Mouse (Mus musculus) limb, embryonic 14.5 days (tissue): Measurements from ENCODE around the gene Ttf2. TPM values are rescaled to one million over a fixed set of nuclear protein-coding genes. Genes with fewer than 3 reads are reported as not detected.

Source experiments
- ATAC-seq: fragments of 200-750 bp; cut with Nextera tagmentation; 2 replicates; pipeline ENCODE4 v1.8.0; 2017; ENCODE audit warnings: low read depth, moderate number of reproducible peaks, moderate TSS enrichment; ENCODE audit not compliant: low FRiP score
- DNase-seq: peaks from one replicate; pipeline ENCODE4 v3.0.0-alpha.2; 2015; ENCODE audit warnings: low spot score
- H3K27ac ChIP-seq: fragments of 300-500 bp; sonication (generic); replicated peaks from 2 replicates; pipeline ENCODE4 v1.5.1; 2014; ENCODE audit warnings: low read depth, mild to moderate bottlenecking, low read length, moderate library complexity, mixed read lengths
- H3K27me3 ChIP-seq: fragments of 300-500 bp; sonication (generic); 2 replicates; pipeline ENCODE4 v1.6.1; 2014; ENCODE audit warnings: low read length, mixed read lengths; ENCODE audit not compliant: control insufficient read depth, insufficient read depth
- H3K36me3 ChIP-seq: fragments of 300-500 bp; sonication (generic); 2 replicates; pipeline ENCODE4 v1.6.1; 2014; ENCODE audit warnings: mild to moderate bottlenecking, low read length, moderate library complexity, mixed read lengths; ENCODE audit not compliant: control insufficient read depth, insufficient read depth
- H3K4me1 ChIP-seq: fragments of 300-500 bp; sonication (generic); 2 replicates; pipeline ENCODE4 v1.6.1; 2014; ENCODE audit warnings: antibody characterized with exemption, low read length, mixed read lengths; ENCODE audit not compliant: control insufficient read depth, insufficient read depth
- H3K4me2 ChIP-seq: fragments of 300-500 bp; sonication (generic); replicated peaks from 2 replicates; pipeline ENCODE4 v1.6.1; 2014; ENCODE audit warnings: low read depth, mild to moderate bottlenecking, low read length, moderate library complexity; ENCODE audit not compliant: severe bottlenecking
- H3K4me3 ChIP-seq: fragments of 300-500 bp; sonication (generic); replicated peaks from 2 replicates; pipeline ENCODE4 v1.5.1; 2014; ENCODE audit warnings: low read length
- H3K9ac ChIP-seq: fragments of 300-500 bp; sonication (generic); 2 replicates; pipeline ENCODE4 v1.6.1; 2014; ENCODE audit warnings: mild to moderate bottlenecking, low read depth, low read length, moderate library complexity; ENCODE audit not compliant: severe bottlenecking
- H3K9me3 ChIP-seq: fragments of 300-500 bp; sonication (generic); 2 replicates; pipeline ENCODE4 v1.6.1; 2016; ENCODE audit warnings: low read length; ENCODE audit not compliant: control insufficient read depth
- POLR2A ChIP-seq: fragments of 200-500 bp; IDR thresholded peaks from 2 replicates; pipeline ENCODE4 v1.8.0; 2012; ENCODE audit warnings: inconsistent platforms, mild to moderate bottlenecking, moderate library complexity, borderline replicate concordance; ENCODE audit not compliant: insufficient read depth, insufficient read length; ENCODE audit errors: extremely low read depth
- WGBS: fragments of 180-500 bp; shearing (Covaris S2); extraction: QIAGEN DNeasy Blood & Tissue Kit; methylation state at CpG from one replicate; pipeline ENCODE4 v1.1.7; 2014; 5-methylcytosine and 5-hydroxymethylcytosine counted together
- polyA plus RNA-seq, 2 experiments: library from polyadenylated mRNA; depleted of rRNA in 1 of 2; stranded (reverse) in 1 of 2; unstranded in 1 of 2; fragments of >200 nt; fragmentation: Nextera tagmentation in 1 of 2; extraction: Ambion mirVana in 1 of 2; gene quantifications; 2 replicates each; pipeline versions ENCODE4 v1.2.1 to v1.2.3; 2012 to 2014

The Ttf2 gene
- polyA plus RNA-seq, 2 experiments = 14.0 TPM

DNA sequence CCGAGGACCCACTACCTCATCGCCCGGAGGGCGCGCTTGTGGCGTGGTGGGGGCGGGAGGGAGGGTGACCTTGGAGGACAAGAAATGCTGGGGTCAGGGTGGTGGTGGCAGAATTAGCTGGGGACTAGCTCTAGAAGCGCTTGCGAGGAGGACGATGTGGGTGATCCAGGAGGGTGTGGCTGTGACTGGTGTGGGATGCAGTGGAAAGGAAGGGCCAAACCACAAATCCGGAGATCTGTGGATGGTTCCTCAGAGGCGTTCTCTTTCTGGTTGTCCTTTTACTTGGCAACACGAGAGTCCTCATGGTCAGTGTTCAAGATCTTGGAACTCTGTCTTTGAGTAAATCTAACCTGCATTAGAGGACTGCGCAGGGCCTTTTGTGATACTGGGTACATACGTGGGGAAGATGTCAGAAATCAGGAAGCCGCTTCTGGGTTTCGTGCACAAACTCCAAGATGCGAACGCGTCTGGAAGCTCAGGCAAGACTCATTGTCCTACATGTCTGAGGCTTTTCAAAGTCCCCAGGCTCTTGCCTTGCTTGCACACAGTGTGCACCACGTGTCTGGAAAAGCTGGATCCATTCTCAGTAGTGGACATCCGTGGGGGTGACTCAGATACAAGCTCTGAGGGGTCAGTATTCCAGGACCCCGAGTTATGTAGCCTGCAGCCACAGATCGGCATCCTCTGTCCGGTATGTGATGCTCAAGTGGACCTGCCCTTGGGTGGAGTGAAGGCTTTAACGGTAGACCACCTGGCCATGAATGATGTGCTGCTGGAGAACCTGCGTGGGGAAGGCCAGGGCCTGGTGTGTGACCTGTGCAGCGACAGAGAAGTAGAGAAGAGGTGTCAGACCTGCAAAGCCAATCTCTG, 46.7 kb downstream of the Ttf2 start:
- peak overlapping the region; percentile 75 for H3K4me2 ChIP-seq
- peak overlapping the region; percentile 58 for H3K4me3 ChIP-seq
- ATAC-seq (peak; percentile 37), DNase-seq (no peak)
- peak overlapping the region; percentile 79 for H3K9ac ChIP-seq
- H3K4me1 ChIP-seq = peaks cover 19% of the 10 kb centered on the region
- WGBS = 37% methylated on average over 27 of the region's 28 CpGs
- H3K9me3 ChIP-seq = no peaks in the 10 kb centered on the region
- no peaks in the 10 kb centered on the region for H3K27me3 ChIP-seq
- no peak; the same call in 1 of the 2 replicates for TF ChIP-seq POLR2A
- H3K36me3 ChIP-seq = 0 out of 2 replicates have a peak, but pooled peaks cover under 1% of the 10 kb centered on the region
- peak overlapping the region; percentile 61; the same call in 1 of the 2 replicates for H3K27ac ChIP-seq

DNA sequence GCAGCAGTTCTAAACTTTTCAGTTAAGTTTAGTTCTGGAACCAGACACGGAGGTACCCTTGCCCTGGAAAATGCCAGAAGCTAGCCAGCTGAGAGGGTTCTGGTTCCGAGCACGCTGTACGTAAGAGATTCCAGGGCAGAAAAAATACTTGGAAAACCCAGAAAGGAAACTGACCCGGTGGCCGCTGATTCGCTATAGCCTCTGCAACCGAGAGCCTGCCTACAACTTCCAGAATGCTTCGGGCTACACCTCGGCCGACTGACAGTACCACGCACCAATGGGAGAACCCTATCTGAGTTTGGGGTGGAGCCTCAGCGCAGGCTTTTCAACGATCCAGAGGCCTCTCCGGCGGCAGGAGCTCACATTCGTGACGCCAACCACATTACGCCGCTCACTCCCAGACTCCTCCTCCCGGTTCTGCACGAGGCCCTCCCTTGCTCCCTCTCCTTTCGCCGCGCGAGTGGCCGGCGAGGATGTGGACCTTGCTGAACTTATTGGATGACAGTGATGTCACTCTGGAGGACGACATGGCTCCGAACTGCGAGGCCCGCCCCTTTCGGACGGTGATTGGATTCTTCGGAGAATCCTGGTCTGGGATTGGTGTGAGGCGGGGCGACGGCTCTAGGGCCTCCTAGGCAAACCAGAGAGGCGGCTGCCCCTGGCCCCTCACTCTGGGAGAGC, 47.5 kb downstream of the Ttf2 start, which contains the start of gene Trim45:
Gene Trim45, plus strand, starts transcription at position 378 of the 681 bp plus-strand sequence.
- WGBS = 1% methylated on average over 39 of the region's 39 CpGs
- ATAC-seq = peak; percentile 97

DNA sequence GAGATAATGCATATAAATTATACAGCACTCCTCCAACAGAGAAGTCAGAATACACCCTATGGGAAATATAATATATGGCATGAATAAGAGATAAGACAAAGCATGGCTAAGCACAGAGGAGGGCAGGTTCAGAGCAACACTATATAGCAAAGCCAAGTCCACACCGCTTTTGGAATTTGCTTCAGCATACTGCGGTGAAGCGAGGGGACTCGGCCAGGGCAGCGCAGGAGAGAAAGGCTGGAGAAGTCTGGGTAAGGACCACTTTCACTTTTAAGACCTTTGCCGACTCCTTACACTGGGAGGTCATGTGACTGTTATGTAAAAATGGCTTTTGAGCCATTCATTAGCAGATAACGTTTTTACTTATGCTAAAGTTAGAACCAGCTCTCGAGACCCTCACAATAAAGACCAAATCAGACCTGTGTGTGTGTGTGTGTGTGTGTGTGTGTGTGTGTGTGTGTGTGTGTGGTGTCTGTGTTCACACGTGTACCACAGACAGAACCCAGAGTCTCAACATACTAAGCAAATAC, 48.8 kb downstream of the Ttf2 start:
- no peak for TF ChIP-seq POLR2A
- whole genome bisulfite sequencing = 74% methylated on average over 9 of the region's 9 CpGs
- Histone ChIP-seq H3K9me3 (no peaks in the 10 kb centered on the region), H3K4me3 (no peak overlapping the region), H3K9ac (no peak overlapping the region), H3K36me3 (no peaks in the 10 kb centered on the region), H3K4me1 (peaks cover 18% of the 10 kb centered on the region), H3K27me3 (no peaks in the 10 kb centered on the region), H3K4me2 (no peak overlapping the region), H3K27ac (no peak overlapping the region)
- no peak for ATAC-seq
- DNase-seq = no peak

More for the DNA sequence above, 47.5 kb downstream of the Ttf2 start, which contains the start of gene Trim45:
- Histone ChIP-seq H3K27me3 (no peaks in the 10 kb centered on the region), H3K9ac (peak within 1 kb of the TSS; percentile 79), H3K4me2 (peak within 1 kb of the TSS; percentile 75), H3K9me3 (no peaks in the 10 kb centered on the region), H3K36me3 (no peaks in the 10 kb centered on the region), H3K4me3 (peak within 1 kb of the TSS; percentile 58), H3K4me1 (peaks cover 19% of the 10 kb centered on the region), H3K27ac (peak within 1 kb of the TSS; percentile 70)
- peak; percentile 99 for DNase-seq
- TF ChIP-seq POLR2A = peak; percentile 72; the same call in 1 of the 2 replicates

DNA sequence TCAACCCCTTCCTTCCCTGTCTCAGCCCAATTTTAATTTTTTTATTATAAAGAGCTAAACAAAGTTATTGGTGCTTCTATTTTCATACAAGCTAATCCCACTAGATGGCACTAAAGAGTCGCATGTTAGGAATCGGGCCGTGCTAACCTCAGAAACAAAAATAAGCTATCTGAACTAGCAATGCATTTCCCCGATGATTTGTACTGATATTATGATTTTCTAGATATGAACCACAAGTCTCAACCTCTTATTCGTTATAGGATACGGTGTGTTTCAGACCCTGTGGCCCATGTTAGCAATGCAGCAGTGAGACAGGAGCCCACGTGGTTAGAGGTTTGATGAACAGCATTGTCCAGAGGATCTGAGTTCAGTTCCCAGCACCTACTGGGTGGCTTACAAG, 52.6 kb downstream of the Ttf2 start:
- no peak overlapping the region for H3K27ac ChIP-seq
- no peak for TF ChIP-seq POLR2A
- no peak overlapping the region for H3K9ac ChIP-seq
- no peaks in the 10 kb centered on the region for H3K9me3 ChIP-seq
- DNase-seq = peak; percentile 87
- WGBS = 23% methylated on average over 7 of the region's 7 CpGs
- H3K4me1 ChIP-seq = peaks cover 5% of the 10 kb centered on the region
- H3K4me3 ChIP-seq = no peak overlapping the region
- H3K27me3 ChIP-seq = no peaks in the 10 kb centered on the region
- H3K4me2 ChIP-seq = no peak overlapping the region
- no peak for ATAC-seq
- no peaks in the 10 kb centered on the region for H3K36me3 ChIP-seq
